Mouse (Mus musculus) CH12.LX (cell line): Measurements from ENCODE around the gene Cept1. TPM values are rescaled to one million over a fixed set of nuclear protein-coding genes. Genes with fewer than 3 reads are reported as not detected.
A peak's percentile ranks its signal among the peaks of the same experiment; 100 is the strongest.

Experiments
- DNase-seq: peaks from one replicate; pipeline ENCODE4 v3.0.0-alpha.2; 2013; ENCODE audit errors: extremely low read depth
- H3K27ac ChIP-seq: 2 replicates; pipeline ENCODE4 v1.5.1; 2012; ENCODE audit warnings: low read depth, mild to moderate bottlenecking, control low read depth, moderate library complexity; ENCODE audit not compliant: insufficient read depth
- H3K27me3 ChIP-seq: replicated peaks from 2 replicates; pipeline ENCODE3; 2012; ENCODE audit warnings: inconsistent platforms
- H3K36me3 ChIP-seq, 2 experiments: replicated peaks in 1 of 2; 2 replicates each; pipeline versions ENCODE3 to v1.6.1; 2012; ENCODE audit warnings: inconsistent platforms in 1 of 2, low read length in 1 of 2, mild to moderate bottlenecking in 1 of 2, mixed read lengths in 1 of 2, moderate library complexity in 1 of 2; ENCODE audit not compliant: control insufficient read depth in 1 of 2, insufficient read depth in 1 of 2
- H3K4me1 ChIP-seq, 2 experiments: 2 replicates each; pipeline ENCODE4 v1.6.1; 2012; ENCODE audit warnings: inconsistent platforms in 1 of 2, moderate library complexity in 1 of 2; ENCODE audit not compliant: insufficient read depth in 2 of 2, control insufficient read depth in 1 of 2
- H3K4me2 ChIP-seq: 2 replicates; pipeline ENCODE4 v1.6.1; 2012; ENCODE audit warnings: low read depth, mild to moderate bottlenecking, control low read depth; ENCODE audit not compliant: poor library complexity, insufficient read depth, severe bottlenecking
- H3K4me3 ChIP-seq, 3 experiments: fragments of 150-350 bp in 1 of 3; sonication (generic) in 1 of 3; replicated peaks in 1 of 3; 2 replicates each; pipeline versions ENCODE3 to v1.5.1; 2011 to 2012; ENCODE audit warnings: low read depth in 2 of 3, low read length in 2 of 3, mild to moderate bottlenecking in 2 of 3, moderate library complexity in 2 of 3, control low read depth in 1 of 3, improper control_type of control experiment in 1 of 3, inconsistent platforms in 1 of 3, mixed read lengths in 1 of 3; ENCODE audit not compliant: poor library complexity in 1 of 3
- H3K79me2 ChIP-seq: replicated peaks from 2 replicates; pipeline ENCODE4 v1.6.1; 2012; ENCODE audit warnings: mild to moderate bottlenecking, moderate library complexity; ENCODE audit not compliant: control insufficient read depth, poor library complexity, insufficient read depth, severe bottlenecking; ENCODE audit errors: extremely low read depth
- H3K9ac ChIP-seq: 2 replicates; pipeline ENCODE4 v1.6.1; 2012; ENCODE audit warnings: low read depth, mild to moderate bottlenecking, control low read depth, moderate library complexity; ENCODE audit not compliant: insufficient read depth
- H3K9me3 ChIP-seq: replicated peaks from 2 replicates; pipeline ENCODE3; 2012; ENCODE audit warnings: low read length, inconsistent platforms, mixed read lengths
- BHLHE40 ChIP-seq: IDR thresholded peaks from 2 replicates; pipeline ENCODE4 v1.6.1; 2011; ENCODE audit warnings: mild to moderate bottlenecking, low read depth, low read length, improper control_type of control experiment
- CHD1 ChIP-seq: IDR thresholded peaks from 2 replicates; pipeline ENCODE4 v1.6.1; 2012; ENCODE audit warnings: low read depth, low read length, improper control_type of control experiment, inconsistent platforms
- CHD2 ChIP-seq: IDR thresholded peaks from 2 replicates; pipeline ENCODE4 v1.6.1; 2011; ENCODE audit warnings: low read length, improper control_type of control experiment
- CTCF ChIP-seq, 2 experiments: IDR thresholded peaks in 1 of 2; conservative IDR thresholded peaks in 1 of 2; 2 replicates each; pipeline ENCODE4 v1.5.1; 2011 to 2012; ENCODE audit warnings: low read depth in 2 of 2, low read length in 2 of 2, improper control_type of control experiment in 1 of 2, inconsistent platforms in 1 of 2, mild to moderate bottlenecking in 1 of 2, moderate library complexity in 1 of 2
- E2F4 ChIP-seq: IDR thresholded peaks from 2 replicates; pipeline ENCODE4 v1.6.1; 2011; ENCODE audit warnings: low read depth, low read length, improper control_type of control experiment; ENCODE audit not compliant: insufficient replicate concordance
- ELF1 ChIP-seq: IDR thresholded peaks from 2 replicates; pipeline ENCODE4 v1.6.1; 2014; ENCODE audit warnings: low read depth, mild to moderate bottlenecking, inconsistent platforms, low read length, improper control_type of control experiment
- EP300 ChIP-seq: IDR thresholded peaks from 2 replicates; pipeline ENCODE4 v1.6.1; 2011; ENCODE audit warnings: low read length, improper control_type of control experiment
- ETS1 ChIP-seq: conservative IDR thresholded peaks from 2 replicates; pipeline ENCODE4 v1.6.1; 2012; ENCODE audit warnings: low read depth, mild to moderate bottlenecking, inconsistent platforms, low read length, improper control_type of control experiment, moderate library complexity
- GABPA ChIP-seq: IDR thresholded peaks from 2 replicates; pipeline ENCODE4 v1.6.1; 2012; ENCODE audit warnings: low read depth, low read length, improper control_type of control experiment, inconsistent platforms; ENCODE audit not compliant: insufficient replicate concordance
- HCFC1 ChIP-seq: IDR thresholded peaks from 2 replicates; pipeline ENCODE4 v1.6.1; 2012; ENCODE audit warnings: low read depth, mild to moderate bottlenecking, inconsistent platforms, low read length, improper control_type of control experiment
- IRF4 ChIP-seq: IDR thresholded peaks from 2 replicates; pipeline ENCODE4 v1.6.1; 2014; ENCODE audit warnings: low read depth, mild to moderate bottlenecking, inconsistent platforms, low read length, improper control_type of control experiment
- JUN ChIP-seq: IDR thresholded peaks from 2 replicates; pipeline ENCODE4 v1.6.1; 2011; ENCODE audit warnings: low read depth, mild to moderate bottlenecking, low read length, improper control_type of control experiment, moderate library complexity; ENCODE audit not compliant: insufficient read depth
- JUND ChIP-seq: conservative IDR thresholded peaks from 2 replicates; pipeline ENCODE4 v1.6.1; 2011; ENCODE audit warnings: low read depth, low read length, improper control_type of control experiment
- KAT2A ChIP-seq: IDR thresholded peaks from 2 replicates; pipeline ENCODE4 v1.6.1; 2012; ENCODE audit warnings: low read length, improper control_type of control experiment, inconsistent platforms; ENCODE audit not compliant: insufficient replicate concordance
- MAFK ChIP-seq: IDR thresholded peaks from 2 replicates; pipeline ENCODE4 v1.6.1; 2011; ENCODE audit warnings: low read length, improper control_type of control experiment; ENCODE audit not compliant: insufficient replicate concordance
- MAX ChIP-seq: IDR thresholded peaks from 2 replicates; pipeline ENCODE4 v1.6.1; 2011; ENCODE audit warnings: low read length, improper control_type of control experiment
- MAZ ChIP-seq: IDR thresholded peaks from 2 replicates; pipeline ENCODE4 v1.6.1; 2012; ENCODE audit warnings: low read depth, mild to moderate bottlenecking, inconsistent platforms, low read length, improper control_type of control experiment, moderate library complexity
- MEF2A ChIP-seq: IDR thresholded peaks from 2 replicates; pipeline ENCODE4 v1.6.1; 2014; ENCODE audit warnings: low read depth, mild to moderate bottlenecking, inconsistent platforms, low read length, improper control_type of control experiment, borderline replicate concordance
- MXI1 ChIP-seq: IDR thresholded peaks from 2 replicates; pipeline ENCODE4 v1.6.1; 2011; ENCODE audit warnings: mild to moderate bottlenecking, low read depth, low read length, improper control_type of control experiment
- MYC ChIP-seq: IDR thresholded peaks from 2 replicates; pipeline ENCODE4 v1.6.1; 2011; ENCODE audit warnings: low read depth, mild to moderate bottlenecking, improper control_type of control experiment, low read length
- NELFE ChIP-seq: IDR thresholded peaks from 2 replicates; pipeline ENCODE4 v1.6.1; 2011; ENCODE audit warnings: low read depth, low read length, improper control_type of control experiment
- NRF1 ChIP-seq: IDR thresholded peaks from 2 replicates; pipeline ENCODE4 v1.6.1; 2014; ENCODE audit warnings: low read depth, mild to moderate bottlenecking, inconsistent platforms, low read length, improper control_type of control experiment, moderate library complexity
- PAX5 ChIP-seq: IDR thresholded peaks from 2 replicates; pipeline ENCODE4 v1.6.1; 2012; ENCODE audit warnings: low read length, inconsistent platforms, mixed read lengths
- POLR2A ChIP-seq: IDR thresholded peaks from 2 replicates; pipeline ENCODE4 v1.6.1; 2011; ENCODE audit warnings: low read depth, mild to moderate bottlenecking, improper control_type of control experiment, low read length
- POLR2AphosphoS2 ChIP-seq: IDR thresholded peaks from 2 replicates; pipeline ENCODE4 v1.6.1; 2011; ENCODE audit warnings: low read depth, low read length, improper control_type of control experiment
- RAD21 ChIP-seq: IDR thresholded peaks from 2 replicates; pipeline ENCODE4 v1.6.1; 2011; ENCODE audit warnings: low read depth, mild to moderate bottlenecking, low read length, improper control_type of control experiment, moderate library complexity
- RCOR1 ChIP-seq: conservative IDR thresholded peaks from 2 replicates; pipeline ENCODE4 v1.6.1; 2012; ENCODE audit warnings: low read depth, mild to moderate bottlenecking, inconsistent platforms, low read length, improper control_type of control experiment
- SIN3A ChIP-seq: IDR thresholded peaks from 2 replicates; pipeline ENCODE4 v1.6.1; 2012; ENCODE audit warnings: low read length, improper control_type of control experiment, inconsistent platforms
- SMC3 ChIP-seq: IDR thresholded peaks from 2 replicates; pipeline ENCODE4 v1.6.1; 2011; ENCODE audit warnings: low read depth, low read length, improper control_type of control experiment
- TBP ChIP-seq: conservative IDR thresholded peaks from 2 replicates; pipeline ENCODE4 v1.6.1; 2011; ENCODE audit warnings: low read depth, low read length, improper control_type of control experiment
- TCF12 ChIP-seq: IDR thresholded peaks from 2 replicates; pipeline ENCODE4 v1.6.1; 2014; ENCODE audit warnings: low read depth, mild to moderate bottlenecking, inconsistent platforms, low read length, improper control_type of control experiment
- UBTF ChIP-seq: IDR thresholded peaks from 2 replicates; pipeline ENCODE4 v1.6.1; 2012; ENCODE audit warnings: low read depth, mild to moderate bottlenecking, inconsistent platforms, low read length, improper control_type of control experiment, moderate library complexity
- USF1 ChIP-seq: IDR thresholded peaks from 2 replicates; pipeline ENCODE4 v1.6.1; 2014; ENCODE audit warnings: low read depth, mild to moderate bottlenecking, inconsistent platforms, low read length, improper control_type of control experiment
- USF2 ChIP-seq: conservative IDR thresholded peaks from 2 replicates; pipeline ENCODE4 v1.6.1; 2011; ENCODE audit warnings: low read depth, low read length, improper control_type of control experiment
- ZC3H11A ChIP-seq: IDR thresholded peaks from 2 replicates; pipeline ENCODE4 v1.6.1; 2012; ENCODE audit warnings: low read depth, mild to moderate bottlenecking, inconsistent platforms, low read length, improper control_type of control experiment
- ZKSCAN1 ChIP-seq: IDR thresholded peaks from 2 replicates; pipeline ENCODE4 v1.6.1; 2012; ENCODE audit warnings: low read depth, inconsistent platforms, low read length, improper control_type of control experiment, borderline replicate concordance
- ZMIZ1 ChIP-seq: IDR thresholded peaks from 2 replicates; pipeline ENCODE4 v1.6.1; 2012; ENCODE audit warnings: low read depth, mild to moderate bottlenecking, inconsistent platforms, low read length, improper control_type of control experiment
- ZNF384 ChIP-seq: IDR thresholded peaks from 2 replicates; pipeline ENCODE4 v1.6.1; 2012; ENCODE audit warnings: low read depth, low read length, improper control_type of control experiment, inconsistent platforms
- dilution Hi-C: fragments of 300-500 bp; cut with MboI; formaldehyde crosslinking; loops from 2 replicates; pipeline ENCODE4 v1.14.3; 2020; ENCODE audit warnings: low sequenced_read_pairs; ENCODE audit not compliant: extremely low pct_unique_long_range_greater_than_20kb, extremely low pct_ligation_motif_present
- in situ Hi-C: fragments of 300-500 bp; cut with MboI; formaldehyde crosslinking; loops from 3 replicates; pipeline ENCODE4 v1.14.3; 2019; ENCODE audit warnings: low sequenced_read_pairs, low pct_ligation_motif_present, low pct_unique_long_range_greater_than_20kb, mixed read lengths
- polyA plus RNA-seq: library from polyadenylated mRNA; unstranded; fragments of >175 nt; gene quantifications from 2 replicates; pipeline ENCODE4 v1.2.1, GENCODE M21; 2012; ENCODE audit warnings: low read depth; ENCODE audit not compliant: insufficient read length
- total RNA-seq, 2 experiments: library from RNA; depleted of rRNA; stranded (reverse); fragments of 300-350 nt in 1 of 2; fragments of >200 nt in 1 of 2; gene quantifications; 2 replicates each; pipeline ENCODE4 v1.2.3; 2012 to 2014

Cept1 gene
- total and polyA plus RNA-seq, 3 experiments = 27.7 to 73.8 (median 32.7) TPM

GRCm38 (mm10) chr3:106482281-106483081 lies 65.1 kb downstream of the Cept1 start, which contains the start of gene Dennd2d:
Gene Dennd2d (plus strand): TSS chr3:106482405.
- in situ Hi-C loops = loop anchor here (25.0 kb wide), 1 partner anchor 405 kb away; no protein-coding TSS in a partner anchor
- no peak for TF ChIP-seq ZKSCAN1
- TF ChIP-seq GABPA = no peak
- TF ChIP-seq MAFK = no peak
- TF ChIP-seq NRF1 = 0 out of 2 replicates have a peak, but pooled peaks have one; percentile 10
- no peak for TF ChIP-seq RCOR1
- no peak for TF ChIP-seq NELFE
- TF ChIP-seq ZNF384 = no peak
- peak in 1 of 2 experiments; percentile 48; a peak in 2 of 4 replicates for TF ChIP-seq CTCF (conservative IDR thresholded peaks at IDR 0.05 in 1 of 2, IDR thresholded peaks at IDR 0.05 in 1 of 2; ENCODE audit: low read depth in 2 of 2, low read length in 2 of 2)
- TF ChIP-seq USF1 = peak; percentile 48
- TF ChIP-seq MEF2A = no peak
- TF ChIP-seq E2F4 = no peak
- TF ChIP-seq ZC3H11A = no peak
- no peak for TF ChIP-seq EP300
- no peak; the same call in 1 of the 2 replicates for TF ChIP-seq MAZ
- 0 out of 2 replicates have a peak, but pooled peaks have one; percentile 17 for TF ChIP-seq CHD2
- TF ChIP-seq SIN3A = peak; percentile 39; the same call in 1 of the 2 replicates
- no peak for TF ChIP-seq JUN
- TF ChIP-seq SMC3 = no peak; the same call in 1 of the 2 replicates
- TF ChIP-seq HCFC1 = no peak
- no peak for TF ChIP-seq PAX5
- TF ChIP-seq TBP = no peak
- TF ChIP-seq UBTF = no peak
- no peak for TF ChIP-seq BHLHE40
- TF ChIP-seq ETS1 = no peak
- TF ChIP-seq POLR2AphosphoS2 = no peak
- peak; percentile 67 for TF ChIP-seq IRF4
- peak; percentile 61; the same call in 1 of the 2 replicates for TF ChIP-seq MAX
- no peak for TF ChIP-seq POLR2A
- TF ChIP-seq JUND = no peak
- TF ChIP-seq ZMIZ1 = no peak
- no peak for TF ChIP-seq CHD1
- no peak; the same call in 1 of the 2 replicates for TF ChIP-seq RAD21
- TF ChIP-seq MYC = peak; percentile 54; the same call in 1 of the 2 replicates
- no peak for TF ChIP-seq USF2
- peak; percentile 57; the same call in 1 of the 2 replicates for TF ChIP-seq ELF1
- no peak for TF ChIP-seq MXI1
- no peak for TF ChIP-seq KAT2A
- TF ChIP-seq TCF12 = peak; percentile 23; the same call in 1 of the 2 replicates
- TF ChIP-seq, all 38 proteins: peak for 10
- peak within 1 kb of the TSS; percentile 62 for H3K9ac ChIP-seq
- peak within 1 kb of the TSS; percentile 64 to 74 (median 70) for H3K4me3 ChIP-seq
- H3K27ac ChIP-seq = peak within 1 kb of the TSS; percentile 33; the same call in 1 of the 2 replicates
- peaks cover 13% of the 10 kb centered on the region for H3K79me2 ChIP-seq
- no peaks in the 10 kb centered on the region for H3K27me3 ChIP-seq
- dilution Hi-C loops = no loop called here
- H3K4me2 ChIP-seq = peak within 1 kb of the TSS; percentile 96
- peaks cover 2 to 30% of the 10 kb centered on the region in 2 experiments; a peak in 2 of 4 replicates for H3K4me1 ChIP-seq
- DNase-seq = no peak
- H3K9me3 ChIP-seq = no peaks in the 10 kb centered on the region
- peaks cover 8 to 38% of the 10 kb centered on the region in 2 experiments for H3K36me3 ChIP-seq
